Mouse (Mus musculus): ENCODE data around the gene Bmper.

The Bmper gene

GRCm38 (mm10) chr9:23222841-23223548 is at the start of gene Bmper:
TSS of gene Bmper (plus strand) at chr9:23223076.
- peak; percentile 19 for DNase-seq (ENCODE audit: low spot score)

- no peak for DNase-seq (ENCODE audit: low spot score)
Observed at GRCm38 (mm10) chr9:23177476-23177875, 45.4 kb upstream of the Bmper start.

GRCm38 (mm10) chr9:23187181-23187580 is 35.7 kb upstream of the Bmper start:
- no peak for DNase-seq (ENCODE audit: low spot score)

GRCm38 (mm10) chr9:23188136-23188535 is 34.7 kb upstream of the Bmper start:
- DNase-seq (ENCODE audit: low spot score), result no peak

- DNase-seq (ENCODE audit: low spot score), result no peak
Observed at GRCm38 (mm10) chr9:23190950-23191349, 31.9 kb upstream of the Bmper start.

- no peak for DNase-seq (ENCODE audit: low spot score)
Observed at GRCm38 (mm10) chr9:23191431-23191830, 31.4 kb upstream of the Bmper start.

- no peak for DNase-seq (ENCODE audit: low spot score)
Observed at GRCm38 (mm10) chr9:23192567-23193331, 30.1 kb upstream of the Bmper start.

GRCm38 (mm10) chr9:23198996-23199395 is 23.9 kb upstream of the Bmper start:
- DNase-seq (ENCODE audit: low spot score), result no peak

- DNase-seq (ENCODE audit: low spot score), result no peak
Observed at GRCm38 (mm10) chr9:23199841-23200240, 23.0 kb upstream of the Bmper start.

GRCm38 (mm10) chr9:23200828-23201227 is 22.0 kb upstream of the Bmper start:
- no peak for DNase-seq (ENCODE audit: low spot score)

GRCm38 (mm10) chr9:23202431-23202830 is 20.4 kb upstream of the Bmper start:
- DNase-seq (ENCODE audit: low spot score), result no peak

GRCm38 (mm10) chr9:23204339-23205288 is 18.3 kb upstream of the Bmper start:
- no peak for DNase-seq (ENCODE audit: low spot score)

GRCm38 (mm10) chr9:23205304-23205703 is 17.6 kb upstream of the Bmper start:
- no peak for DNase-seq (ENCODE audit: low spot score)

- no peak for DNase-seq (ENCODE audit: low spot score)
Observed at GRCm38 (mm10) chr9:23205757-23206156, 17.1 kb upstream of the Bmper start.

- no peak for DNase-seq (ENCODE audit: low spot score)
Observed at GRCm38 (mm10) chr9:23206181-23206580, 16.7 kb upstream of the Bmper start.

- peak; percentile 61 for DNase-seq (ENCODE audit: low spot score)
Observed at GRCm38 (mm10) chr9:23212303-23212702, 10.6 kb upstream of the Bmper start.

- DNase-seq (ENCODE audit: low spot score), result no peak
Observed at GRCm38 (mm10) chr9:23219754-23220153, 3.1 kb upstream of the Bmper start.

- no peak for DNase-seq (ENCODE audit: low spot score)
Observed at GRCm38 (mm10) chr9:23221976-23222375, 900 bp upstream of the Bmper start.

GRCm38 (mm10) chr9:23222492-23222840 is 410 bp upstream of the Bmper start:
- DNase-seq (ENCODE audit: low spot score), result peak; percentile 19

GRCm38 (mm10) chr9:23223549-23224077 is 737 bp downstream of the Bmper start:
- DNase-seq (ENCODE audit: low spot score), result no peak

GRCm38 (mm10) chr9:23233464-23234121 is 10.7 kb downstream of the Bmper start:
- no peak for DNase-seq (ENCODE audit: low spot score)
